Mouse (Mus musculus): ENCODE results near the gene Morc2a.

The Morc2a gene

DNA sequence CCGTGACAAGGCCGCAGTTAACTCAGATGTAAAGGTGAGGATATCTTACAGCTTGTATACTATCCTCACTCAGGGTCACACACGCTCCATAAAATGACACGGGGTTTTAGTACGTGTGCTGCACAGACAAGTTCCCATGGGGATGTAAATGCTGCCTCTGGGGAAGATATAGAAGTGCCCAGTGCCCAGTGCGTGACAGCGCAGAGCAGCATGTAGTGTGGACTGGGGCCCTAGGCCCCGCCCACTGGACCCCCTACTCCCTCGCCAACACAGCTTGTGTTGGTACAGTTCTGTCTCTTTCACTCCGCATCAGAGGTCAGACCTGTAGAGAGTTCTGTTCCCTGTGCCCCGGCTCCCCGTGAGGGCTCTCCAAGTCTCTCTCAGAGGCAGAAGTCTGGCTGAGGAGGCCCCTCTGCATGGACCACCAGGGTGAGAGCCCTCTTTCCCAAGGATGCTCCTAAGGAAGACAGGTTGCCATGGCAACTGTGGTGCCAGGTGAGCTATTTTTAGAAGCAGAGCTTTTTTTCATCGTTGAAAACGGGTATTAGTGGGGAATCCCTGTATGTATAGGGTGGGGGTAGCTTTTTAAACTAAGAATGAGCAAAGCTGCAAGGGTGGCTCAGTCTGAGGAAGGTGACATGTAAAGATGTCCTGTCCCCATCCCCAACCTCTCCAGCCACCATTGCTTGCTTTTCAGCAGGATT, 85.1 kb downstream of the Morc2a start:
- DNase-seq (ENCODE audit: low spot score), result no peak

DNA sequence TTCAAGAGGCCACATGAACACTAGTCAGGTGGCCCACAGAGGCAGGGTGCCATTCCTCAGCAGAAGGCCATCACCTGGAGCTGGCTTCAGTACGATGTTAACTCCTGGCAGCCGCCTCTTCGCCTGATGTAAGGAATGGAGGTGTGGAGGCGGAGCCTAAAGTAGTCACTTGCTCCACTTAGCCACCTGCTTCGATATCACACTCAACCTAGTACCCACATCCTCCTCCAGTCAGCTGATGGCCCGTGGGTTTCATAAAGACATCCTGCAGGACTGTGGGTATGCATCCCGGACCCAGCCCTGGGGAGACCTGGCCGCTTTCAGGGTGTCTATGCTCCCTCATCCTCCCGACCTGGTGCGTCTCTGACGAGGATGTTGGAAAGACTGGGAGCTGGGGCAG, 86.7 kb downstream of the Morc2a start:
- no peak for DNase-seq (ENCODE audit: low spot score)

DNA sequence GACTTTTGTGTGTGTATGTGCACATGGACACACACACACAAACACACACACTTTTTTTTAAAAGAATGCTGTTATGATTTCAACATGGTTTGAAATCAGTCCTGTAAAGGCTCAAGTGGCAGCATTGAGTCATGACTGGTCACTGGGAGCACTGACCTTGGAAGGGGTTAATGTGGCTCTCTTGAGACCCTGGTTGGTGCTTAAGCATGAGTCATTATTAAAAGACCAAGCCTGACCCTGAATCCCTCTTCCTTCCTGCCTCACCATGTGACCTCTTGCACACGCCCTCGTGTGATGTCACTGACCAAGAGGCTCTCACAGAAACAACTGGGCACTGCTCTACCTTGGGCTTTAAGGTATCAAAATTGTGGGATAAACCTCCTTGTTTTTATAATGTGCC, 89.8 kb downstream of the Morc2a start:
- DNase-seq (ENCODE audit: low spot score), result no peak
